Mouse (Mus musculus): ENCODE measurements around the gene Nmi. TPM values are rescaled to one million over a fixed set of nuclear protein-coding genes. Genes with fewer than 3 reads are reported as not detected.

The Nmi gene
- polyA plus RNA-seq, 2 experiments, result 7.9 to 13.4 TPM

DNA sequence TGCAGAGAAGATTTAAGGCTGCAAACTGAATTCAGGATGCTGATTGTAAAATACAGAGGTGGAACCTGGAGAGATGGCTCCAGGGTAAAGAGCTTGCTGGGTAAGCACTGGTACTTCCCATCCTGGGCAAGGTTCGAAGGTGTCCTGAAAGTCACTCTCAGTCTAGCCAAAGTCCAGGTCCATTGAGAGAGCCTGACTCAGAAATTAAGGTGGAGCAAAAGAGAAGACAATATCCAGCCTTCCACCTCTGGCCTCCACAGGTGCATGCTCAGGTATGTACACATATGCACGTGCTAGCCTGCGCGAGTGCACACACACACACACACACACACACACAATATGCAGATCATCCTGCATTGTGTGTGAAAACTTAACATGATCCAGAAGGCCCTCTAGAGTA is 2.4 kb downstream of the Nmi start:
- ATAC-seq (ENCODE audit: low FRiP score, low read depth) (no peak), DNase-seq (ENCODE audit: low spot score) (no peak)
- Histone ChIP-seq H3K9me3 (ENCODE audit: control insufficient read depth, low read length) (no peaks in the 10 kb centered on the region), H3K27ac (replicated peaks; ENCODE audit: low read depth, low read length) (no peak overlapping the region), H3K36me3 (ENCODE audit: control insufficient read depth, insufficient read depth, low read length) (no peaks in the 10 kb centered on the region), H3K9ac (ENCODE audit: low read depth, low read length, severe bottlenecking) (no peak overlapping the region), H3K4me2 (replicated peaks; ENCODE audit: low read depth, low read length, severe bottlenecking) (no peak overlapping the region), H3K27me3 (ENCODE audit: control insufficient read depth, insufficient read depth, low read length) (no peaks in the 10 kb centered on the region), H3K4me3 (replicated peaks; ENCODE audit: low read length) (no peak overlapping the region), H3K4me1 (ENCODE audit: control insufficient read depth, insufficient read depth, low read length) (0 out of 2 replicates have a peak, but pooled peaks cover 3% of the 10 kb centered on the region)
- no peak for TF ChIP-seq POLR2A (IDR thresholded peaks at IDR 0.05; ENCODE audit: borderline replicate concordance, extremely low read depth, insufficient read depth, insufficient read length)
- WGBS, result 97% methylated on average over 4 of the region's 4 CpGs

DNA sequence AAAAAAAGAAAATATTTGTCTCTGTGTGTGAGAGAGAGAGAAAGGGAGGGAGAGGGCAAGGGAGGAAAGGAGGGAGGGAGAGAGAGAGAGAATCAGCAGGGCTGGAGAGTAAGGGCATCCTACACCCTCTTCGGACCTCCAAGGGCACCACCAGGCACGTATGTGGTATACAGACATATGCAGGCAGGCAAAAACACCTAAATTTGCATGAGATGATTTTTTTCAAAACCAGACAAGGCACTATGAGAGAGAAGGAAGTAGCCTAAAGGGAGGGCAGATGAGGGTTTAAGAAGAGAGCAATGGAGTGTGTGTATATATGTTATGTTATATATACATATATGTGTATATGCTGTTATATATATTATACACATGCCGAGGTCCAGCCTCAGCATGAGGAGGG is 6.0 kb downstream of the Nmi start:
- TF ChIP-seq POLR2A (IDR thresholded peaks at IDR 0.05; ENCODE audit: borderline replicate concordance, extremely low read depth, insufficient read depth, insufficient read length), result no peak
- no peaks in the 10 kb centered on the region for H3K36me3 ChIP-seq (ENCODE audit: control insufficient read depth, insufficient read depth, low read length)

GRCm38 (mm10) chr2:51953648-51954204 is 19.6 kb downstream of the Nmi start:
- ATAC-seq (ENCODE audit: low FRiP score, low read depth), result no peak; the same call in 1 of the 2 replicates
- WGBS, result 73% methylated on average over 7 of the region's 7 CpGs
- no peaks in the 10 kb centered on the region for H3K36me3 ChIP-seq (ENCODE audit: control insufficient read depth, insufficient read depth, low read length)
- H3K4me3 ChIP-seq (replicated peaks; ENCODE audit: low read length), result no peak overlapping the region
- no peak overlapping the region for H3K9ac ChIP-seq (ENCODE audit: low read depth, low read length, severe bottlenecking)
- no peaks in the 10 kb centered on the region for H3K27me3 ChIP-seq (ENCODE audit: control insufficient read depth, insufficient read depth, low read length)
- no peaks in the 10 kb centered on the region for H3K4me1 ChIP-seq (ENCODE audit: control insufficient read depth, insufficient read depth, low read length)
- no peaks in the 10 kb centered on the region for H3K9me3 ChIP-seq (ENCODE audit: control insufficient read depth, low read length)
- TF ChIP-seq POLR2A (IDR thresholded peaks at IDR 0.05; ENCODE audit: borderline replicate concordance, extremely low read depth, insufficient read depth, insufficient read length), result no peak
- no peak overlapping the region for H3K4me2 ChIP-seq (replicated peaks; ENCODE audit: low read depth, low read length, severe bottlenecking)
- DNase-seq (ENCODE audit: low spot score), result no peak
- H3K27ac ChIP-seq (replicated peaks; ENCODE audit: low read depth, low read length), result no peak overlapping the region

More for the DNA sequence above, 6.0 kb downstream of the Nmi start:
- Histone ChIP-seq H3K4me2 (replicated peaks; ENCODE audit: low read depth, low read length, severe bottlenecking) (no peak overlapping the region), H3K9me3 (ENCODE audit: control insufficient read depth, low read length) (no peaks in the 10 kb centered on the region), H3K4me1 (ENCODE audit: control insufficient read depth, insufficient read depth, low read length) (no peaks in the 10 kb centered on the region), H3K27ac (replicated peaks; ENCODE audit: low read depth, low read length) (no peak overlapping the region), H3K9ac (ENCODE audit: low read depth, low read length, severe bottlenecking) (no peak overlapping the region), H3K27me3 (ENCODE audit: control insufficient read depth, insufficient read depth, low read length) (no peaks in the 10 kb centered on the region), H3K4me3 (replicated peaks; ENCODE audit: low read length) (no peak overlapping the region)
- DNase-seq (ENCODE audit: low spot score) (no peak), ATAC-seq (ENCODE audit: low FRiP score, low read depth) (no peak)
- WGBS, result 86% methylated on average over 3 of the region's 3 CpGs

GRCm38 (mm10) chr2:51950876-51951275 is 22.4 kb downstream of the Nmi start:
- ATAC-seq (ENCODE audit: low FRiP score, low read depth), result no peak
- WGBS, result 7% methylated on average over 1 of the region's 1 CpGs
- TF ChIP-seq POLR2A (IDR thresholded peaks at IDR 0.05; ENCODE audit: borderline replicate concordance, extremely low read depth, insufficient read depth, insufficient read length), result no peak

GRCm38 (mm10) chr2:51948105-51948830 is 25.0 kb downstream of the Nmi start:
- Histone ChIP-seq H3K27me3 (ENCODE audit: control insufficient read depth, insufficient read depth, low read length) (no peaks in the 10 kb centered on the region), H3K4me2 (replicated peaks; ENCODE audit: low read depth, low read length, severe bottlenecking) (no peak overlapping the region), H3K9ac (ENCODE audit: low read depth, low read length, severe bottlenecking) (no peak overlapping the region), H3K27ac (replicated peaks; ENCODE audit: low read depth, low read length) (no peak overlapping the region), H3K4me1 (ENCODE audit: control insufficient read depth, insufficient read depth, low read length) (no peaks in the 10 kb centered on the region), H3K36me3 (ENCODE audit: control insufficient read depth, insufficient read depth, low read length) (no peaks in the 10 kb centered on the region), H3K4me3 (replicated peaks; ENCODE audit: low read length) (no peak overlapping the region), H3K9me3 (ENCODE audit: control insufficient read depth, low read length) (no peaks in the 10 kb centered on the region)
- 82% methylated on average over 6 of the region's 6 CpGs for WGBS
- TF ChIP-seq POLR2A (IDR thresholded peaks at IDR 0.05; ENCODE audit: borderline replicate concordance, extremely low read depth, insufficient read depth, insufficient read length), result no peak
- ATAC-seq (ENCODE audit: low FRiP score, low read depth), result no peak
- DNase-seq (ENCODE audit: low spot score), result no peak

More at GRCm38 (mm10) chr2:51950876-51951275, 22.4 kb downstream of the Nmi start:
- Histone ChIP-seq H3K4me3 (replicated peaks; ENCODE audit: low read length) (no peak overlapping the region), H3K36me3 (ENCODE audit: control insufficient read depth, insufficient read depth, low read length) (no peaks in the 10 kb centered on the region), H3K27ac (replicated peaks; ENCODE audit: low read depth, low read length) (no peak overlapping the region), H3K9me3 (ENCODE audit: control insufficient read depth, low read length) (no peaks in the 10 kb centered on the region), H3K27me3 (ENCODE audit: control insufficient read depth, insufficient read depth, low read length) (no peaks in the 10 kb centered on the region), H3K9ac (ENCODE audit: low read depth, low read length, severe bottlenecking) (no peak overlapping the region), H3K4me1 (ENCODE audit: control insufficient read depth, insufficient read depth, low read length) (no peaks in the 10 kb centered on the region), H3K4me2 (replicated peaks; ENCODE audit: low read depth, low read length, severe bottlenecking) (no peak overlapping the region)
- no peak for DNase-seq (ENCODE audit: low spot score)
